Mouse (Mus musculus) c-Kit-positive CD71-positive TER-119-negative erythroid progenitor cells, embryonic 14.5 days (primary cell): Measurements from ENCODE around the gene Ccdc17.
A peak's percentile ranks its signal among the peaks of the same experiment; 100 is the strongest.

ENCODE experiments used
- DNase-seq: peaks from one replicate; pipeline ENCODE4 v3.0.0-alpha.2; 2013; ENCODE audit warnings: low read depth

Gene Ccdc17

GRCm38 (mm10) chr4:116596379-116596778 is at the start of gene Ccdc17:
Gene Ccdc17 (plus strand): TSS chr4:116596654.
- DNase-seq = no peak

- no peak for DNase-seq
These were observed 46.0 kb upstream of the Ccdc17 start for GRCm38 (mm10) chr4:116550432-116550831.

- no peak for DNase-seq
These were observed 43.4 kb upstream of the Ccdc17 start for GRCm38 (mm10) chr4:116553035-116553434.

DNA sequence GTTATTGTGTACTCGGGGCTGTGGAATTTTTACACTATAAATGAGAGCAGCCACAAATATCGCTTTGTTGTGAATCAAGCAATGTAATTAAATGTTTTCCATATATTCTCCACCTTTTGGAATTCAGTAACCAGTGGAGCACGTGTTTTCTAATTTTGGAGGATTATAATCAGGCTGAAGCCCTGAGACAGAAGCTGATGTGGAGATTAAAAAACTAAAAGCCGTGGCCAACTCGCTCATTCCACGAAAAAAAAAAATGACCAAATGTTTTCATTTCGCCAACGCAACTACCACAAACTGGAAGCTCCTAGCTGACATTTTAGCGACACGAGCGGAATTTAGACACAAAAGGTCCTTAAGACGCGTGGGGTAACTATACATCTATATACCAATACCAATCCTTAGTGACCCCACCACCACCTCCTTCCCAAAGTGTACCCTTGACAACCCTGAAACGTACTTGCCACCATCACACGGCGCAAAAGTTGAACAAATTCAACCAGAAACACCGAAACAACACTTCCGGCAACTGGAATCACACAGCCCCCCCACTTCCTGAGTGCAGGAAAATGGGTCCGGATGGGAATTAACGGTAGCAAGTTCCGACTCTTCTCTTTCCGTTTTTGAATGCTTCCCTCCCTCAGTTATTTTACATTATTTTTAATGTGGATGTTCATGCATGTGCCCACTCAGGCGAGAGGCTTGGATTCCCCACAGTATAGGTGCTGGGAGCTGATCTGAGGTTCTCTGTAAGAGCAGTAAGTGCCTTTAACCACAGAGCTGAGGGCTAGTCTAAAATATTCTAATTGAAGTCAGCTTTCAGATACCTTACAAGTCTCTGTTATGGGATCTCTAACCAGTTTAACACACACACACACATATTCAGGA is 40.8 kb upstream of the Ccdc17 start, which contains the start of gene Tmem69:
Gene Tmem69 (minus strand): TSS at position 524 of the 888 bp plus-strand sequence.
- DNase-seq = peak; percentile 83

DNA sequence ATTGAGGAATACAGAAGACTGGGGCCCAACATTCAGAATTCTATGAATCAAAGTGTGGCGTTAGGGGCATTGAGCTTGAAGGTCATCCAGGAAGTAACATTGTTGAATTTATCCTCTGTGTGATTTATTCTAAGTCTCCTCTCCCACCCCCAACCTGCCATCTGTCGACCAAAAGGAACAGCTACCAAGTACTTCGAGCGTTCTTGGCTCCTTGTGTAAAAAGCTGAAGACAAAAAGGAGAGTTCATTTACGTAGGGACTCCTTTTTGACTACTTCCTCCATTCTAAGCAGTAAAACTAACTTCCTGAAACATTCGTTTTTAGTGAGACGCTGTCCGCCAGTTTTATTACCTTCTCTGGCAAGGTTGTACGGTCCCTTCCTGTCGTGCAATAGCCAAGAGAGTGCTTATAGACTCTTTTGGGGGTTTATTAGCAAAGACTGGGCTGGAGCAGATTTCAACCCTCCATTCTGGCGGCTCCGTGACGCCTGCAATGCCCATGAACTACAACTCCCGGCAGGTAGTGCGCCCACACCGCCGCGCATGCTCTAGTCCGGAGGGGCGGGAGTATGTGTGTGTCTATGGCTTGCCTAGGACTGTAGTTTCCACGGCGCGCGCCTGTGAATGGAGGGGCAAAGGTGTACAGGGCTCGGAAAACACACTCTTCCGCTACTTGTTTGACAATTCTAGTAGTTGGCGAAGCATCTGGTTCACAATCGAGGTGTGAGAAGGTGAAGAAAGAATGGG is 39.7 kb upstream of the Ccdc17 start:
- DNase-seq = peak; percentile 90

DNA sequence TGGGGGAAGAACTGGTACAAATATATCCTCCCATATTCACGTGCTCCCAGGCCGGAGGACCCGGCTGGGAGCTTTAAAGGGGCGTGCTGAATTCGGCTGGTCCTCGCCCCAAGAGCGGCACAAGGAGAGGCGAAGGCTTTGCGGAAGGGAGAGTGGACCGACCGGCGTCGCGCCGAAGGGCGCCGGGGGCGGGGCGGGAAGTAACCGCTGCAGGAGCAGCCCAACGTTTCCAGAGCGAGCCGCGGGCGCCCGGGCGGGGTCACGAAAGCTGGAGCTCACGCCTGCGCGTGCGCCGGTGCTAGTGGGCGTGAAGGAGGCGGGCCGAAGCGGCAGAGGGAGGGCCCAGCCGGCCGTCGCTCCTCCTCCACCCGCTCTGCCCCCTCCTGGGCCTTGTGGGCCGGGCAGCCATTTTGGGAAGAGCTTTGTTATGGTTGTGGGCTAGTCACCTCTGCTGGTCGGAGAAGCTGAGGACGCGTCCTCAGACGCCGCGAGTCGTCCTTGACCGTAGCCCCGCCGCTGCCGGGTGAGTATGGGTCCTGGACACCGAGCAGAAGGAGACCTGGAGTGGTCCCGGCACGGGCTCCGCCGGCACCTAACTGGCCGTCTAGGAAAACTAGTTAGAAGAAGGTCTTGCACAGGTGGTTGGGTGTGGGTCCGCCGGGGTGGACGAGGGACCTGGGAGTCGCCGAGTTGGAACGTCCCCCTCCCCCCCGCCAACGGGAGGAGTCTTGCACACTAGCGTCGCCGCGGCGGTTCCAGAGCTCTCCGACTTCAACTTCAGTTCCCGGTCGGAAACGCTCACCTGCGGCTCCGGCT is 38.9 kb upstream of the Ccdc17 start, which contains the start of gene Gpbp1l1:
Gene Gpbp1l1 (plus strand): TSS at position 353 of the 816 bp plus-strand sequence.
- DNase-seq = peak; percentile 88

GRCm38 (mm10) chr4:116558151-116558882 is 38.1 kb upstream of the Ccdc17 start:
- peak; percentile 34 for DNase-seq

DNA sequence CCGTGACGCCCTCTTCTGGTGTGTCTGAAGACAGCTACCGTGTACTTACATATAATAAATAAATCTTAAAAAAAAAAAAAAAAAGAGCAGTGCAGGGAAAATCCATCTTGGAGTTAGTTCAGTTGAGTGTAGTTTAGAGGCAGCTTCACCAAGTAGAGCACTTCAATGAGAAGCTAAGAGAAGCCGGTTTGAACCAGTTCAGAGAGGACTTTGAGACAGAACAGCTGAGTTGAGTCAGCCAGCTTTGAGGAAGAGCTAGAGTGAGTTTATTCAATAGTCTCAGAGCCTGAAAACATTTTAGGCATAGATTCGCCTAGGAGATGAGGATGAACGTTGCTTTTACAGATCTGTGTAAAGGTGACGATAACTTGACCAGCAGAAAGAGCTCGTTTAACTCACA is 661 bp upstream of the Ccdc17 start:
- DNase-seq = no peak

DNA sequence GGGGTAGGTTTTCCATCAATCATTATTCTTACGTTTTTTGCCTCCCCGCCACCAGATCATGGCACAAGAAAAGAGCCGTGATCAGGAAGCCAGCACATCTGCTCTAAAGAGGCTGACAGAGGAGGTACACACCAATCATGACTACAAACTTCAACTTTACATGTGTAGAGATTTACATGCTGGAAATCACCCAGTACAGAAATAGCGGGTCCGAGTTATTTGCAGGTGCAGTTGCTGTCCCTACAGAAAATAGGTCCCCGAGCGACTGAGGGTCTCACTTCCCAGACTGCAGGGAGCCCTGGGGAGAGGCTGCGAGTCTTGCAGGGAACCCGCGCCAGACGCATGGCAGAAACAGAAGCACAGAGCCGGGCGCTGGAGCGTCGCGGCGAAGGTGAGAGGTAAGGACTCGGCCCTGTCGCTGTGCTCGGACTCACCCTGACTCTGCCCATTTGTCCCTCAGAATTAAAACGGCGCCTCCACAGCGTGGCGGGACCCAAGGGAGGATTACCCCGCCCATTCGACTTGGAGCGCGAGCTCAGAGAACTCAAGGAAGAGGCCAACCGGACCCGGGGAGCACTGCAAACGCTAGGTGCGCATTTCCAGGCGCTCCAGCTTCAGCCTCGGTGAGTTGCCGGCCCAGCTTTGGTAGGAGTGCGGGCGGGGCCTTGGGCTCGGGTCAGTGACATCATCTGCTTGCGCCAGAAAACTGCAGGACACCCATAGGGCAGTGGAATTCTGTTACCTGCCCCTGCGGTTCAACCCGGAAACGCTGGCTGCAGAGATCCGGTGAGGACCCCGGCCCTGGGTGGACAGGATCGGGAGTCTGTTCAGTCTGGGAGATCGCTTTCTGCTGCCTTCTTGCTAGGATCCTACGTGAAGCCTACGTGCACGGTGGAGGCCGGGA is 776 bp downstream of the Ccdc17 start:
- peak; percentile 87 for DNase-seq

DNA sequence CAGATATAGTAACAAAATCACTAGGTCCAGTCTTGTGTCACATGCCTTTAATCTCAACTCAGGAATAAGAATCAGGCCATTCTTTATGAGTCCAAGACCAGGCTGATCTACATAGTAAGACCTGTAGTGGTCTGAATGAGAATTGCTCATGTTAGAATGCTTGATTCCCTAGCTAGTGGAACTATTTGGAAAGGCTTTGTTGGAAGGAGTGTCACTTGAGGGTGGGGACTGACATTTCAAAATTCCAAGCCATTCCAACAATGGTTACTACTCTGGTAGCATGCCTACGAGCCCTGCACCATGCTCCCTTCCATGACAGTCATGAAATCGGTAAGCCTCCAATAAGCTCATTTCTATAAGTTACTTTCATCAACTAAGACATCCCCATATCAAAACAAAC is 16.2 kb downstream of the Ccdc17 start:
- DNase-seq = no peak

GRCm38 (mm10) chr4:116615237-116615636 is 18.8 kb downstream of the Ccdc17 start:
- no peak for DNase-seq

DNA sequence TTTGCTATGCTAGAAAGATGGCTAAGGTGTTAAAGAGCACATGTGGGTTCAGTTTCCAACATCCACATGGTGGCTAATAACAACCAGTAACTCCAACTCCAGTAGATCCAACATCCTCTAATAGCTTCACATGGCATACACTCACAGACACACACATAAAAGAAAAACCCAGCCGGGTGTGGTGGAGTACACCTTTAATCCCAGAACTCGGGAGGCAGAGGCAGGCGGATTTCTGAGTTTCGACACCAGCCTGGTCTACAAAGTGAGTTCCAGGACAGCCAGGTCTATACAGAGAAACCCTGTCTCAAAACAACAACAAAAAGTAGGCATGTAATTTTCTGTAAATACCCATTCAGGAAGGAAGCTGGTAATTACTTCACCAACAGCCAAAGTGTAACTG is 28.4 kb downstream of the Ccdc17 start:
- no peak for DNase-seq

GRCm38 (mm10) chr4:116626658-116627358 is 30.4 kb downstream of the Ccdc17 start:
- peak; percentile 91 for DNase-seq

GRCm38 (mm10) chr4:116627359-116627716 is 30.9 kb downstream of the Ccdc17 start:
- peak; percentile 85 for DNase-seq

DNA sequence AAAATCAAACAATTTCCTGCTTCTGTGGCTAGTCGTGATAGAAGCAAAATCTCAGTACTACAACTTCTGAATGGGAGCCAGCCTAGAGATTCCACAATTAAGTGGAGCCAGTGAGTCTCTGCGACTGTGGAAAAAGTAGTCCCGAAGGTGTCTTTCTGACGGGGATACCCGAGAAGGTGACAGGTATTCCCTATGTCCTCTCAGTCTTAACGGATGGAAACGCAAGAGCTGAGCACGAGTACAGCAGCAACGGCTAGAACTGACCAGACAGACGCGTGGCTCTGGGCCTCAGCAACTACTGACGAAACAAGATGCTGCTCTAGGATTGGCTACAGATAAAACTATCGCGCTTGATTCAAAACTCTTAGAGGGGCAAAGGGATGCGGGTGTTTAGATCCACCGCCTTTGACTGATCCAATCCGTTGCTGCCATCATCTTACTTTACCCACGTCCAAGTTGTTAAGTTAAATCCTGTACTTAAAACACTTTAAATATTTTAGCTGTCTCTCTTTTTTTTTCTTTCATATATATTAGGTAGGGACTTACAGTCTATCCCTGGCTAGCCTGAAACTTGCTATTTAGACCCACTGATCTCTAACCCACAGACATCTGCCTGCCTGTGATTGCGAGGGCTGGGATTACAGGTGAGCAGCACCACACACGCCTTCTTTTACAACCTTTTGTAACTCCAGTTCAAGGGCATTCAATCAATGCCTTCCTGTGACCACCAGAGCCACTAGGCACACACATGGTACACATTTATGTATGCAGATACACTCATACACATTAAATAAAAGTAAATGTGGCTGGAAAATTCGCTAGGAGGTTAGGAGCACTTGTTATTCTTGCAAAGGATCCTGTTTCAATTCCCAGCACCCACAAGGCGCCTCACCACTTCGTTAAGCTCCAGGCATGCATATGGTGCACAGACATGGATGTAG is 31.5 kb downstream of the Ccdc17 start, which contains the start of gene Nasp:
Gene Nasp (minus strand): TSS at position 220 of the 941 bp plus-strand sequence.
- DNase-seq = peak; percentile 87

DNA sequence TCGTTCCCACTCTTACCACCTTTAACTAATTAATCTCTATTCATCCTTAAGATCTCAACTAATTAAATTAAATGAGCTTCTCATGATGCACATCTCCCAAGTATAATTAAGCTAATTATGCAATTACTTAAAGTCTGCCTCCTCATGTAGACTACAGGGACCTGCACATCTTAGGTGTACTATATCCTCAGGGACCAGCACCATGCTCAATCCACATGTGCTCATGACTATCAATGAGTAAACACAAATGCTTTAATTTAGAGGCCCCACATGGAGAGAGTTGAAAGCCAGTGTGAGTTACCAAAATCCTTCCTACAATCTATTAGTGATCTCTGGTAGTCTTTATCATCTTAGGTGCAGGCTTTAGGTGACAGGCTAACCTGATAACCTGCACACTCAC is 38.7 kb downstream of the Ccdc17 start:
- no peak for DNase-seq

- no peak for DNase-seq
These were observed 42.4 kb downstream of the Ccdc17 start for GRCm38 (mm10) chr4:116638821-116639220.

DNA sequence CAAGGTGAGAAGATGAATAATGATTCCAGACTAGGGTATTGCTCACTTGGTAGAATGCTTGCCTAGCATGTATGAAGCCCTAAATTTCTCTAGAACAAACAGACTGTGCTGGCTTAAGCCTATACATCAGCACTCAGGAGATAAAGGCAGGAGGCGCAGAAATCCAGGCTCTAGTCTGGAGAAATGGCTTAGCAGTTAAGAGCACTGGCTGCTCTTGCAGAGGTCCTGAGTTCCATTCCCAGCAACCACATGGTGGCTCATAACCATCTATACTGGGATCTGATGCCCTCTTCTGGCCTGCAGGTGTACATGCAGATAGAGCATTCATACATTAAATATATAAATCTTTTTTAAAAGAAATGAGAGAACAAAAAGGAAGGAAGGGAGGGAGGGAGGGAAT is 45.6 kb downstream of the Ccdc17 start:
- DNase-seq = no peak
